Mouse (Mus musculus) midbrain, embryonic 10.5 days (tissue): ENCODE measurements around the gene Erc2. TPM values are rescaled to one million over a fixed set of nuclear protein-coding genes. Genes with fewer than 3 reads are reported as not detected.

ENCODE experiments used
- DNase-seq: peaks from one replicate; pipeline ENCODE4 v3.0.0-alpha.2; 2017; ENCODE audit warnings: low spot score
- H3K27ac ChIP-seq: fragments of 300-500 bp; sonication (generic); replicated peaks from 2 replicates; pipeline ENCODE4 v1.5.1; 2016; ENCODE audit warnings: mild to moderate bottlenecking
- H3K27me3 ChIP-seq: fragments of 300-500 bp; sonication (generic); 2 replicates; pipeline ENCODE4 v1.6.1; 2016; ENCODE audit warnings: low read depth, mild to moderate bottlenecking; ENCODE audit not compliant: poor library complexity, severe bottlenecking
- H3K36me3 ChIP-seq: fragments of 300-500 bp; sonication (generic); 2 replicates; pipeline ENCODE4 v1.6.1; 2016; ENCODE audit warnings: mild to moderate bottlenecking, moderate library complexity
- H3K4me1 ChIP-seq: fragments of 300-500 bp; sonication (generic); 2 replicates; pipeline ENCODE4 v1.6.1; 2016
- H3K4me3 ChIP-seq: fragments of 300-500 bp; sonication (generic); 2 replicates; pipeline ENCODE4 v1.5.1; 2016; ENCODE audit warnings: mild to moderate bottlenecking, moderate library complexity
- H3K9me3 ChIP-seq: fragments of 300-500 bp; sonication (generic); replicated peaks from 2 replicates; pipeline ENCODE4 v1.6.1; 2016; ENCODE audit warnings: mild to moderate bottlenecking
- WGBS: fragments of 180-500 bp; shearing (Covaris S2); methylation state at CpG from one replicate; pipeline ENCODE4 v1.1.7; 2016; 5-methylcytosine and 5-hydroxymethylcytosine counted together
- polyA plus RNA-seq: library from polyadenylated mRNA; unstranded; fragments of >200 nt; fragmentation: Nextera tagmentation; extraction: Ambion mirVana; gene quantifications from 2 replicates; pipeline ENCODE4 v1.2.1, GENCODE M21; 2016

The Erc2 gene
- polyA plus RNA-seq, 1 experiment from 2014 or later = 9.2 TPM

DNA sequence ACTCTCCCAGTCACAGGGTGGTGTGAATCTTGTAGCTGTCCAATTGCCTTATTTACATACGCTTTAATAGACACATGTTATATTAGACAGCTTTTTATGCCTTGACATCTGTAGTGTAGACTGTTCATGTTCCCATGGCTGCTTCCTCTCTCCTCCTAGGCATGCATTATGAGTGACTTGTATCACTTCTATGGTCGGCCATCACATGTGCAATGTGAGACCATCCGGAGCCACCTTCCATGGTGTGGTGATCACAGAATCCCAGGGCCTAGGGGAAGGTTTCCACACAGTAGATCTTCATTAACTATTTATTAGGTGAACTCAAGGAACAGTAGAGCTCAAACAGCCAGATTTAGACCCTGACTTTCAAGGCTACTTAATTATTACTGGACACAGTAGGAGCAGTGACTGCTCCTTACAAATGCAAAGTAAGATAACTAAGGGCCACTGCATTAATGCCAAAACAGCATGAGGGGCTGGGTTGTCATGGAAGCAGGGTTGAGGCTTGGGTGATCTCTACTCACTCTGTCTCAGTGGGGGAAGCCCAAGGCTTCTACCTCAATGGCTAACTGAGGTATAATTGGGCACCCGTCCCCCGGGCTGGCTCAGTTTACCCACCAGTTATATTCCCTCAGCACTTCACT lies 7.3 kb downstream of the Erc2 start:
- WGBS = 57% methylated on average over 5 of the region's 5 CpGs
- H3K4me3 ChIP-seq = no peak overlapping the region
- DNase-seq = no peak
- no peaks in the 10 kb centered on the region for H3K9me3 ChIP-seq
- H3K27me3 ChIP-seq = peaks cover 2% of the 10 kb centered on the region; the same call in 1 of the 2 replicates
- 0 out of 2 replicates have a peak, but pooled peaks cover 3% of the 10 kb centered on the region for H3K36me3 ChIP-seq
- peaks cover 24% of the 10 kb centered on the region for H3K4me1 ChIP-seq
- H3K27ac ChIP-seq = no peak overlapping the region

DNA sequence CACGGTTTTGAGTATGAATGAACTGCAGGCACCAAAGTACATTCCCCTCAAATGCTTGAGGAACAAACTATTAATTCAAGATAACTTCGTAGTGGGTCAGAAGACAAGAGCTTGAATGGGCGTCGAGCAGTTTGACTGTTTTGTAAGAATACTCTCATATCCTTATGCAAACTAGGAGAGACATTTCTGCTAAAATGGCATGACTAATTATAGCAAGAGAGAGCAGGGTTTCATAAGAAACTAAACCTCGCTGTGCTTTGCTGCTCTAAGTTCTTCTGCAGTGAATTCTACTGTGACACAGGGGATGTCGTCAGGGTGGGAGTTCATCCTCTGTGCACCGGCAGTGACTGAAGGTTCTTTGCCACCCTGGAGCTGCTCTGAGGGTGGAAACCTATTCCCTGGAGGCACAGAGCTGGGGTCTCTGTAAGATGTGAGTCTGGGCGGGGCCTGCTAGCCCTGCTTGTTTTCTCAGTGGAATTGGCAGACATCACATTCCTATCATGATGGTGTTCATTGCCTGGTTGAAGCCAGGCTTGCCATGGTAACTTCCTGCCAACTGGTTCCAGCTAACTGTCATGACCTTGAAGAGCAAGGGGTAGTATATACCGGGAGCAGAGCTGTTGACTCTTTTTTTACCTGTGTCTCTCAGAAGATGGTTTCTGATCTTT lies 8.9 kb downstream of the Erc2 start:
- peaks cover 24% of the 10 kb centered on the region for H3K4me1 ChIP-seq
- 81% methylated on average over 9 of the region's 9 CpGs for WGBS
- H3K27me3 ChIP-seq = no peaks in the 10 kb centered on the region
- no peak overlapping the region for H3K27ac ChIP-seq
- no peak overlapping the region for H3K4me3 ChIP-seq
- H3K36me3 ChIP-seq = 0 out of 2 replicates have a peak, but pooled peaks cover 3% of the 10 kb centered on the region
- DNase-seq = no peak
- H3K9me3 ChIP-seq = no peaks in the 10 kb centered on the region

DNA sequence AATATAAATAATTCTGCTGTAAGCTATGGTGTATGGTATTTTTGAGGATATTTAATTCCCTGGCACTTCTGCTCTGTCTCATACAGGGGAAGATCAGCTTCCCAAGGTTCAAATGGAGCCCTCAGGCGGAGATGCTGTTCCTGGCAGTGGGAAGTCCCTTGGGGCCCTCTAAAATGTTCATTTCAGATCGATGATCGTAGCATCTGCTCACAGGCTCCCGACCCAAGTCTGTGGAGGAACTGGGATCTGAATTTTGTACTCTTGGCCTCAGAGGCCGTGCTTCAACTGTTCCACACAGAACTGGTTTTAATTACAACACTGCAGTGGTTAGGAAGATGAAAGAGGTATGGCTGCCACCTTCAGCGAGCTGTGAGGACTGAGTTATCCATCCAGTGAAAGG lies 12.5 kb downstream of the Erc2 start:
- Histone ChIP-seq H3K4me1 (peaks cover 13% of the 10 kb centered on the region), H3K27me3 (no peaks in the 10 kb centered on the region), H3K4me3 (no peak overlapping the region), H3K36me3 (no peaks in the 10 kb centered on the region), H3K9me3 (no peaks in the 10 kb centered on the region), H3K27ac (no peak overlapping the region)
- WGBS = 82% methylated on average over 6 of the region's 6 CpGs
- no peak for DNase-seq

DNA sequence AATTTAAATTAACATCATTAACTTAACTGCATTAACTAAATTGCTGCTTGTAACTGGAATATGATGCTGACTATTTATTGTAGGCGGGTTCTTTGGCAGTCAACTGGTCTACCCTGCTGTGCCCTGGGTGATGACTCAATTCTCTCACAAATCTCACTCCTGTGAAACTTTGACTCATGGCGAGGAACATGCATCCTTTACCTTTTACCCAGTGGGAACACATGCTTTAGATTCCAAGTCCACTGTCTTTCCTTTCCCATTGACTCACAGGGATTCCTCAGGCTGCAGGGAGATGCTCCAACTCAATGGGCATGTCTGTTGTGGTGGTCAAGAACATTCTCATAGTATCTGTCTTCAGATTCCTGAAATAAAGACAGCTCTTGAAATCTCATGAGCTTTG lies 14.3 kb downstream of the Erc2 start:
- no peaks in the 10 kb centered on the region for H3K27me3 ChIP-seq
- 86% methylated on average over 2 of the region's 2 CpGs for WGBS
- no peak overlapping the region for H3K4me3 ChIP-seq
- H3K4me1 ChIP-seq = no peaks in the 10 kb centered on the region
- no peaks in the 10 kb centered on the region for H3K9me3 ChIP-seq
- no peaks in the 10 kb centered on the region for H3K36me3 ChIP-seq
- DNase-seq = no peak
- no peak overlapping the region for H3K27ac ChIP-seq

DNA sequence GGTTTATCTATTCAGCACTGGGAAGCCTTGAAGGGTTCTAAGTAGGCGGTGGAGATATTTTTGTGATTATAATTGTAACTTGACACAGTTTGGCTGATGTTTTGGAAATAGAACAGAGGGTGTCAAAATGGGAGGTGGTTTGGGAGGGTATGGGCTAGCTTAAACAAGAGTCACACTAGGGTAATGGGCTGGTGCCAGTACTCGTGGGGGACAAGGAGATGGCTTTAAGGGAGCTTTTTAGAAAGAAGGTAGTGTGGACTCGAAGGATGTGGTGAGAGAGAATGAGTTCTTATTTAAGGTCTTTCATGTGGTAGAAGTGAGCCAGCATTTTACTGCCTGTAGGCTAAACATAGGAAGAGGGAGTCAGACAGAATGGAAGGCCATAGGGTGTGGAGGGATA lies 19.2 kb downstream of the Erc2 start:
- H3K27me3 ChIP-seq = no peaks in the 10 kb centered on the region
- WGBS = 85% methylated on average over 3 of the region's 3 CpGs
- no peaks in the 10 kb centered on the region for H3K9me3 ChIP-seq
- H3K36me3 ChIP-seq = no peaks in the 10 kb centered on the region
- DNase-seq = no peak
- H3K4me1 ChIP-seq = no peaks in the 10 kb centered on the region
- no peak overlapping the region for H3K27ac ChIP-seq
- H3K4me3 ChIP-seq = no peak overlapping the region

DNA sequence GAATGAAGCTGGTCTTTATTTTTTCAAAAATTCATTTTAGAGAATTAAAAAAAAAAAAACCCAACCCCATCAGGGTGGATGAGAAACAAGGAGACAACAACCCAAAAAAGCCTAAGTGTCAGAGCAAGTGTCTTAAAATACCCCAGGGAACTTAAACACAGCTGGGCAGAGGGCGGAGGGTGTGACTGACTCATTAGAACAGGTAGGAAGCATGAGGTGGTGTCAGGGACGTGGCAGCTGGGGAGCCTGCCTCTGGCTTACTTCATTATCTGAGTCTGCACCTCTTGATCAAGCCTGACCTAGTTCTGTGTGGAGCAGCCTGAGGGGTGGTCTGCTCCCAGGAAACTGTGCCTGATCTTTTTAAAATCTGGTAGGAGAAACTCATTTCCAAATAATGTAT lies 20.8 kb downstream of the Erc2 start:
- DNase-seq = no peak
- H3K27ac ChIP-seq = no peak overlapping the region
- H3K27me3 ChIP-seq = no peaks in the 10 kb centered on the region
- H3K4me1 ChIP-seq = no peaks in the 10 kb centered on the region
- H3K4me3 ChIP-seq = no peak overlapping the region
- no peaks in the 10 kb centered on the region for H3K36me3 ChIP-seq
- no peaks in the 10 kb centered on the region for H3K9me3 ChIP-seq
- 69% methylated on average over 2 of the region's 2 CpGs for WGBS

DNA sequence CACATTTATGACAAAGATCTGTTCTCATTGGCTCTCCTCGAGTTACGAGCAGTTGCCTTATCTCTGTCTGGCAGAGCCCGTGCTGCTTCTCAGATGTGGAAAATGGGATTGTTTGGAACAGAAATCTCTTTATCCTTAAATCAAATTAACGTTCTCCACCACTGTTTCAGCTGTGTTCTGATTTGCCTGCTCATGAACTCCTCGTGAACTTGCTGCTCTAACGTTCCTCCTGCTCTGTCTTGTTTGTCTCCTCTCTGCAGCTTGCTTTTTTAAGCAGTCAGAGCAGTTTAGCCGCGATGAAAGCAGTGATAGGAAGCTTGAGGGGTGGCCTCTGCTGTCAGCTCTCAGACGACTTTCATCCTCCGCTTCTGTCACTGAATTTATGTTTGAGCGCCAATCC lies 32.4 kb downstream of the Erc2 start:
- no peak for DNase-seq
- Histone ChIP-seq H3K4me3 (no peak overlapping the region), H3K27ac (no peak overlapping the region), H3K27me3 (no peaks in the 10 kb centered on the region), H3K9me3 (no peaks in the 10 kb centered on the region), H3K4me1 (no peaks in the 10 kb centered on the region), H3K36me3 (peaks cover 10% of the 10 kb centered on the region)
- WGBS = 72% methylated on average over 11 of the region's 11 CpGs

DNA sequence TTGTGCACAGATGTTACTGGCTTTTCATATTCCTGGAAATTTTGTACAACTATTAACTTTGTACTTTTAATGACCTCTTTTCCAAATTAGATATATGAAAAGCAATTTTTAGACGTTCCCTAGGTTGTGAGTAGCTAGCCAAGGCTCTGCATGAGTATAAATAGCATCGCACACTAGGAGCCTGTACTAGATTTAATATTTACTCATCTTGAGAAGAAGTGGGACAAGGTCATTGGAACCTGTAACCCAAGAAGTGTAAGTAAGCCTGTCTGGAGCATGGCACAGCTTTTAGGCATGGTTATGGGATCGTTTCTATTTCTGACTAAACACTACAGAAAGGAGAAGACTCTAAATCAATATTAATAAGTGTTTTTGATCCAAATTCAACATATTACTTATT lies 36.4 kb downstream of the Erc2 start:
- Histone ChIP-seq H3K4me3 (no peak overlapping the region), H3K4me1 (no peaks in the 10 kb centered on the region), H3K27me3 (no peaks in the 10 kb centered on the region), H3K27ac (no peak overlapping the region), H3K9me3 (no peaks in the 10 kb centered on the region), H3K36me3 (no peaks in the 10 kb centered on the region)
- DNase-seq = no peak
- 93% methylated on average over 3 of the region's 3 CpGs for WGBS

DNA sequence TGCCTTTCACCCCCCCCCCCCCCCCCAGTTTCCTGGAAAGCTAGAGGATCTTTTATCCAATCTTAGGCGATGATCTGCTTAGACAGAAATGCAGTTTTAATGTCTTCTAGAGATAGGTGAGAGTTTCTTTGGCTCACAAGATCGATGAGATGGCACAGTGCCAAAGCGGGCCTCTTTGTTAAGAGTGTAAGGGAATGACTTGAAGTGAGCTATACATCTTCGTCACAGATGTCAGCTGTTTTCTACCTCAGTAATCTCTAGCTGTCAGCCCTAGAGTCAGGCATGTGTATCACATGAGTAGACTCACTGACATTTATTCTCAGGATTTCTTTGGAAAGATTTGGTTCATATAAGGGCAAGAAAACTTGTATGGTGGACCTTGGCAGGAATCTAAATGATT lies 39.2 kb downstream of the Erc2 start:
- Histone ChIP-seq H3K27me3 (no peaks in the 10 kb centered on the region), H3K4me3 (no peak overlapping the region), H3K9me3 (no peaks in the 10 kb centered on the region), H3K27ac (no peak overlapping the region), H3K36me3 (no peaks in the 10 kb centered on the region), H3K4me1 (no peaks in the 10 kb centered on the region)
- no peak for DNase-seq
- WGBS = 88% methylated on average over 4 of the region's 4 CpGs

DNA sequence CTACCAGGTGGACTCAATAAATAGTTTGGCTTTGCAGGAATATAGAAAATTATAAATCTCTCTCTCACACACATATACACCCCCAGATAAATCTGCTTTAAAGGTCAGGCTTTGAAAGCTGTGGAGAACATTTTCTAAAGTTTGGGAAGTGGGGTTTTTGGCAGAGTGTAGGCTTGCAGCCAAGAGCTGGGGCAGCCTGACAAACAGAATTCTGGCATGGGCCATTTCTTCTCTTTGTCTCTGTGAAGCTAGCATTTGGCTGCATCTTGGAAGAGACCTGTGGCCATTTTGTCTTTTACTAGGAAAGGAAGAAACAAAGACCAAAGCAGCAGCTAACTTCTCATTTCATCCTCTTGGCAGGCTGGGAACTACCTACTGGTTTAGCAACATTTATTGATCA lies 40.0 kb downstream of the Erc2 start:
- Histone ChIP-seq H3K9me3 (no peaks in the 10 kb centered on the region), H3K27me3 (no peaks in the 10 kb centered on the region), H3K36me3 (no peaks in the 10 kb centered on the region), H3K4me3 (no peak overlapping the region), H3K4me1 (no peaks in the 10 kb centered on the region), H3K27ac (no peak overlapping the region)
- DNase-seq = no peak

DNA sequence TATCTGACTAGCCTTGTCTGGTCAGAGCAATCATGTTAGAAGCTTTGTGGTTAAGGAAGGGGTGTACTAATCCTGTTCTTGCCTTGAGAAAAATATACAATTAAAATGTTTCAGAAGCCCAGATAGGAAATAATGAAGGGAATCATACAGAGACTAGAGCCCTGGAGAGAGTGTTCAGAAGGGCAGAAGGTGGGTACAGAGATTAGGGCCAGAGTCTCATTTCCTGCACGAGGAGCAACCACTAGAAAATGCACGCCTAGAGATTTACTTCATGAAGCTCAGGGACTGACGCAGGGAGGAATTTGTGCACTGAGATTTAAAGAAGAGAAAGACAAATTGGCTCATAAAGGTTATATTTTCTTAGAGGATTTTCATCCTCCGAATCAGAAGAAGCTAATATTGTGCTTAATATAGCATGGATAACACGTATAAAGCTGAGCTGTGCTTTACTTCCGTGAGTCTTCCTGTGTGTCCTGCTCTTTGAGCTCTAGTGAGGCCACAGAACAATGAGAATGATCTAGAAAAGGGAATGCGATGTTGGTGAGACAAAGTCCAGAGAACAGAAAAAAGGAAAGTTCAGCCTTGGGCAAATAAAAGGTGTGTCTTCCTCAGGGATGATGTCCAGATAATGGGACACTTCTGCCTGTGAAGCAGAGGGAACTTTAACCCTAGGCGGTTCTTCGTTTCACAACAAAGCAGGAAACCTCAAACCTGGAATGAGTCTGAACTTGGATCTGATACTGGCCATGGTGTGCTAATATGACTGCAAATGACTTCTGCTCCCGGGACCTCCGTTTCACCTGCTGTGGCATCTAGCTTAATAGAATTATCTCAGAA lies 45.0 kb downstream of the Erc2 start:
- 91% methylated on average over 11 of the region's 11 CpGs for WGBS
- H3K27me3 ChIP-seq = no peaks in the 10 kb centered on the region
- no peaks in the 10 kb centered on the region for H3K36me3 ChIP-seq
- no peak for DNase-seq
- H3K4me1 ChIP-seq = 0 out of 2 replicates have a peak, but pooled peaks cover 5% of the 10 kb centered on the region
- H3K9me3 ChIP-seq = no peaks in the 10 kb centered on the region
- H3K27ac ChIP-seq = no peak overlapping the region
- no peak overlapping the region for H3K4me3 ChIP-seq

DNA sequence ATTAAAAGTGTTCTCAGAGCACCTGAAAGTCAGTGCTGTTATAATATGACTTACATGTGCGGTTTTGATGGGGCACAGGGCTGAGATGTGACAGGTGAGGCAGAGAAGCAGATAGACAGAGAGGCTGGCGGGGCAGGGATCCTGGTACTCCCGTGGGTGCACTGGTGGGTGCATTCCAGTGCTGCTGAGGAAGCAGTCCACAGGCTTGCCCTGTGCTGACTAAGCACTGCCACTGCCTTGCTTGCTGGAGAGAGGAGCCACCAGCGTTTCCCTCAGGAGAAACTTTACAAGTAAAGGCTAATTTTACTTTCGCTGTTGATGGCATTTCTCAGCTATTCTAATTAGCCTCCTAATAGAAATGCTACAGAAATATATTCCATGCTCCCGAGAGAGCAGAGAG lies 45.9 kb downstream of the Erc2 start:
- 92% methylated on average over 6 of the region's 6 CpGs for WGBS
- no peaks in the 10 kb centered on the region for H3K9me3 ChIP-seq
- no peak overlapping the region for H3K27ac ChIP-seq
- no peaks in the 10 kb centered on the region for H3K27me3 ChIP-seq
- no peaks in the 10 kb centered on the region for H3K36me3 ChIP-seq
- DNase-seq = no peak
- H3K4me1 ChIP-seq = 0 out of 2 replicates have a peak, but pooled peaks cover 7% of the 10 kb centered on the region
- no peak overlapping the region for H3K4me3 ChIP-seq

DNA sequence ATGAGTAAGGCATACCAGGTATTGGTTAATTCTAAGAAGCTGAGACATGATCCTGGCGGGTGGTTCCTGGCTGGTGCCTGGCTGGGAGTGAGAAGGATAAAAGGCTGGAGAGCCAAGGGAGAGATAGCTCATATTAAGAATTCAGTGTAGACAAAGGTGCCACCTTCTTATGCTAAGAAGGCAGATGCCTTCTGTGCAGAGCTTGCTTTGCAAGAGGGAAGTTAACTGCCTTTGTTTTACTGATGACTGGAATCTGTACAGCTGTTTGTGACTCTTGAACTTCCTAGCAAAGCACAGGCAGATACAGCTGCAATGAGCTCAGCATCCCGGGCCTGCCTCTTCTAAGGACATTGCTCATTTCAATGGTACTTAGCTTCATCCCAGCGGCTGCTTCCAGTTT lies 47.7 kb downstream of the Erc2 start:
- WGBS = 83% methylated on average over 3 of the region's 3 CpGs

More for the DNA sequence above, 47.7 kb downstream of the Erc2 start:
- H3K27me3 ChIP-seq = no peaks in the 10 kb centered on the region
- H3K36me3 ChIP-seq = no peaks in the 10 kb centered on the region
- DNase-seq = no peak
- H3K4me3 ChIP-seq = no peak overlapping the region
- H3K9me3 ChIP-seq = no peaks in the 10 kb centered on the region
- H3K27ac ChIP-seq = no peak overlapping the region
- 0 out of 2 replicates have a peak, but pooled peaks cover 7% of the 10 kb centered on the region for H3K4me1 ChIP-seq
